Mouse (Mus musculus) hindbrain, embryonic 16.5 days (tissue): ENCODE data around the gene Dap. TPM values are rescaled to one million over a fixed set of nuclear protein-coding genes. Genes with fewer than 3 reads are reported as not detected.
A peak's percentile ranks its signal among the peaks of the same experiment; 100 is the strongest.

ENCODE experiments used
- ATAC-seq: fragments of 200-750 bp; cut with Nextera tagmentation; 2 replicates; pipeline ENCODE4 v1.8.0; 2017; ENCODE audit warnings: moderate TSS enrichment, moderate library complexity
- H3K27ac ChIP-seq: fragments of 300-500 bp; sonication (generic); 2 replicates; pipeline ENCODE4 v1.5.1; 2014; ENCODE audit warnings: low read depth, mild to moderate bottlenecking, control low read depth, low read length, moderate library complexity
- H3K27me3 ChIP-seq: fragments of 300-500 bp; sonication (generic); replicated peaks from 2 replicates; pipeline ENCODE4 v1.6.1; 2014; ENCODE audit warnings: low read length; ENCODE audit not compliant: control insufficient read depth, insufficient read depth
- H3K36me3 ChIP-seq: fragments of 300-500 bp; sonication (generic); 2 replicates; pipeline ENCODE4 v1.6.1; 2014; ENCODE audit warnings: mild to moderate bottlenecking, low read length, moderate library complexity, mixed read lengths; ENCODE audit not compliant: control insufficient read depth, insufficient read depth
- H3K4me1 ChIP-seq: fragments of 300-500 bp; sonication (generic); 2 replicates; pipeline ENCODE4 v1.6.1; 2014; ENCODE audit warnings: low read depth, low read length; ENCODE audit not compliant: control insufficient read depth, insufficient read depth
- H3K4me2 ChIP-seq: fragments of 300-500 bp; sonication (generic); 2 replicates; pipeline ENCODE4 v1.6.1; 2014; ENCODE audit warnings: mild to moderate bottlenecking, low read length, control low read depth, moderate library complexity
- H3K4me3 ChIP-seq: fragments of 300-500 bp; sonication (generic); 2 replicates; pipeline ENCODE4 v1.5.1; 2014; ENCODE audit warnings: mild to moderate bottlenecking, low read length, control low read depth, moderate library complexity
- H3K9ac ChIP-seq: fragments of 300-500 bp; sonication (generic); 2 replicates; pipeline ENCODE4 v1.6.1; 2014; ENCODE audit warnings: low read depth, mild to moderate bottlenecking, control low read depth, low read length, moderate library complexity
- H3K9me3 ChIP-seq: fragments of 300-500 bp; sonication (generic); 2 replicates; pipeline ENCODE4 v1.6.1; 2014; ENCODE audit warnings: mild to moderate bottlenecking, low read length, moderate library complexity; ENCODE audit not compliant: control insufficient read depth
- WGBS: fragments of 180-500 bp; shearing (Covaris S2); extraction: QIAGEN DNeasy Blood & Tissue Kit; methylation state at CpG from one replicate; pipeline ENCODE4 v1.1.7; 2014; 5-methylcytosine and 5-hydroxymethylcytosine counted together
- polyA plus RNA-seq: library from polyadenylated mRNA; unstranded; fragments of >200 nt; fragmentation: Nextera tagmentation; extraction: Ambion mirVana; gene quantifications from 2 replicates; pipeline ENCODE4 v1.2.1, GENCODE M21; 2015

The Dap gene
- polyA plus RNA-seq, 1 experiment from 2014 or later: 20.9 TPM

- Histone ChIP-seq H3K4me3 (no peak overlapping the region), H3K9ac (no peak overlapping the region), H3K36me3 (no peaks in the 10 kb centered on the region), H3K9me3 (no peaks in the 10 kb centered on the region), H3K4me2 (no peak overlapping the region), H3K27ac (no peak overlapping the region), H3K27me3 (no peaks in the 10 kb centered on the region), H3K4me1 (peaks cover 6% of the 10 kb centered on the region)
- 83% methylated on average over 9 of the region's 9 CpGs for WGBS
- no peak for ATAC-seq
Measured at GRCm38 (mm10) chr15:31254939-31255535, 30.9 kb downstream of the Dap start.

- H3K9ac ChIP-seq: no peak overlapping the region
- 86% methylated on average over 6 of the region's 6 CpGs for WGBS
- H3K36me3 ChIP-seq: no peaks in the 10 kb centered on the region
- ATAC-seq: no peak
- peaks cover 6% of the 10 kb centered on the region for H3K4me1 ChIP-seq
- no peaks in the 10 kb centered on the region for H3K9me3 ChIP-seq
- no peaks in the 10 kb centered on the region for H3K27me3 ChIP-seq
- H3K4me2 ChIP-seq: no peak overlapping the region
- no peak overlapping the region for H3K4me3 ChIP-seq
- H3K27ac ChIP-seq: no peak overlapping the region
Measured at GRCm38 (mm10) chr15:31255762-31256161, 31.6 kb downstream of the Dap start.

- H3K4me1 ChIP-seq: peaks cover 5% of the 10 kb centered on the region
- H3K27ac ChIP-seq: no peak overlapping the region
- no peaks in the 10 kb centered on the region for H3K27me3 ChIP-seq
- no peak overlapping the region for H3K9ac ChIP-seq
- H3K4me3 ChIP-seq: no peak overlapping the region
- ATAC-seq: no peak
- no peaks in the 10 kb centered on the region for H3K9me3 ChIP-seq
- no peaks in the 10 kb centered on the region for H3K36me3 ChIP-seq
- 89% methylated on average over 1 of the region's 1 CpGs for WGBS
- H3K4me2 ChIP-seq: no peak overlapping the region
Measured at GRCm38 (mm10) chr15:31257329-31257728, 33.2 kb downstream of the Dap start.

GRCm38 (mm10) chr15:31258029-31258692, 34.0 kb downstream of the Dap start:
- 80% methylated on average over 21 of the region's 21 CpGs for WGBS

GRCm38 (mm10) chr15:31258693-31259439, 34.8 kb downstream of the Dap start:
- no peak for ATAC-seq
- no peaks in the 10 kb centered on the region for H3K9me3 ChIP-seq
- no peak overlapping the region for H3K9ac ChIP-seq
- no peak overlapping the region for H3K4me2 ChIP-seq
- 84% methylated on average over 18 of the region's 18 CpGs for WGBS
- no peaks in the 10 kb centered on the region for H3K36me3 ChIP-seq
- no peak overlapping the region for H3K4me3 ChIP-seq
- no peak overlapping the region for H3K27ac ChIP-seq
- H3K4me1 ChIP-seq: peaks cover 3% of the 10 kb centered on the region; the same call in 1 of the 2 replicates
- H3K27me3 ChIP-seq: no peaks in the 10 kb centered on the region

More at GRCm38 (mm10) chr15:31258029-31258692, 34.0 kb downstream of the Dap start:
- ATAC-seq: no peak
- H3K4me3 ChIP-seq: no peak overlapping the region
- H3K36me3 ChIP-seq: no peaks in the 10 kb centered on the region
- H3K9me3 ChIP-seq: no peaks in the 10 kb centered on the region
- H3K4me2 ChIP-seq: no peak overlapping the region
- H3K27ac ChIP-seq: no peak overlapping the region
- no peak overlapping the region for H3K9ac ChIP-seq
- no peaks in the 10 kb centered on the region for H3K27me3 ChIP-seq
- H3K4me1 ChIP-seq: peaks cover 3% of the 10 kb centered on the region; the same call in 1 of the 2 replicates

- Histone ChIP-seq H3K9me3 (no peaks in the 10 kb centered on the region), H3K4me2 (no peak overlapping the region), H3K27me3 (no peaks in the 10 kb centered on the region), H3K9ac (no peak overlapping the region), H3K27ac (no peak overlapping the region), H3K36me3 (no peaks in the 10 kb centered on the region), H3K4me1 (peaks cover 3% of the 10 kb centered on the region; the same call in 1 of the 2 replicates), H3K4me3 (no peak overlapping the region)
- WGBS: 81% methylated on average over 10 of the region's 10 CpGs
- ATAC-seq: no peak
Measured at GRCm38 (mm10) chr15:31261094-31261493, 37.0 kb downstream of the Dap start.

GRCm38 (mm10) chr15:31262361-31262760, 38.2 kb downstream of the Dap start:
- Histone ChIP-seq H3K4me2 (no peak overlapping the region), H3K27ac (no peak overlapping the region), H3K36me3 (no peaks in the 10 kb centered on the region), H3K27me3 (no peaks in the 10 kb centered on the region), H3K4me1 (no peaks in the 10 kb centered on the region), H3K9me3 (no peaks in the 10 kb centered on the region), H3K9ac (no peak overlapping the region), H3K4me3 (no peak overlapping the region)
- ATAC-seq: no peak
- WGBS: 78% methylated on average over 9 of the region's 9 CpGs

- peak; percentile 94 for ATAC-seq
- 23% methylated on average over 6 of the region's 6 CpGs for WGBS
- no peak overlapping the region for H3K4me3 ChIP-seq
- no peak overlapping the region for H3K9ac ChIP-seq
- H3K9me3 ChIP-seq: no peaks in the 10 kb centered on the region
- H3K27ac ChIP-seq: no peak overlapping the region
- H3K27me3 ChIP-seq: no peaks in the 10 kb centered on the region
- no peak overlapping the region for H3K4me2 ChIP-seq
- no peaks in the 10 kb centered on the region for H3K36me3 ChIP-seq
- H3K4me1 ChIP-seq: no peaks in the 10 kb centered on the region
Measured at GRCm38 (mm10) chr15:31264827-31265226, 40.7 kb downstream of the Dap start.

- Histone ChIP-seq H3K4me3 (no peak overlapping the region), H3K9me3 (no peaks in the 10 kb centered on the region), H3K27ac (no peak overlapping the region), H3K9ac (no peak overlapping the region), H3K4me2 (no peak overlapping the region), H3K4me1 (no peaks in the 10 kb centered on the region), H3K27me3 (no peaks in the 10 kb centered on the region), H3K36me3 (no peaks in the 10 kb centered on the region)
- ATAC-seq: peak; percentile 49; the same call in 1 of the 2 replicates
- WGBS: 89% methylated on average over 8 of the region's 8 CpGs
Measured at GRCm38 (mm10) chr15:31265404-31265803, 41.3 kb downstream of the Dap start.
